ENCODE assay signal across 11 mouse cellular contexts in the genomic region with DNA sequence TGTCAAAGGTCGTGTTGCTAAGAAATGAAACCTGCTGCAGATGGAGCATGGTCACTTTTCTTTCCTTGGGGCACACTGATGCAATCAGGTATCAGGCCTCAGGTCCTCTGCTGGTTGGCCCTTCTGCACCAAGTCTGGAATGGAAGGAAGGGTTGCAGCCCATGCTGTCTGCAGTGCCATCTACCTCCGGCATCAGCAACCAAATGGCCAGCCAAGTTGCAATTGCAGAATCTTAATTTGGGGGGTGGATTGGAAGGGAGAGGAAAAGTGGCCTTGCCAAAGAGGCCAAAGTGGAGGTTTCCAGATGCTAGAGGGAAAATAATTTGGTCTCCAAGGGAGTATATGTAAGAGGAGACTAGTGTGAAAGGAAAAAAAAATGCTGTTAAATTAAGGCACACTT.
"Had no signal": no experiment of that assay in that cellular context is flagged by ENCODE, and none has a peak within 500 bp of the region (broad histone marks: within the 10 kb centered on the region; RNA-seq: fewer than 3 reads in every experiment).

No protein-coding gene starts in this region.

- H3K4me1 ChIP-seq: liver, embryonic 15.5 days; megakaryocyte, embryonic 14.5 days; neural tube, embryonic 13.5 days; stomach, embryonic 15.5 days had no signal

- DNase-seq: kidney, postnatal 25 days; layer of hippocampus, postnatal 36 days; lung, adult 2 months; retina, postnatal 1 day; right cerebral cortex, postnatal 14 days; thymus, postnatal 4 days had no signal

- H3K4me3 ChIP-seq: liver, embryonic 15.5 days; megakaryocyte, embryonic 14.5 days; neural tube, embryonic 13.5 days; stomach, embryonic 15.5 days had no signal

- H3K27ac ChIP-seq: liver, embryonic 15.5 days; macrophage; neural tube, embryonic 13.5 days; stomach, embryonic 15.5 days had no signal
